ENCODE assay signal across 14 mouse cellular contexts in the genomic region with DNA sequence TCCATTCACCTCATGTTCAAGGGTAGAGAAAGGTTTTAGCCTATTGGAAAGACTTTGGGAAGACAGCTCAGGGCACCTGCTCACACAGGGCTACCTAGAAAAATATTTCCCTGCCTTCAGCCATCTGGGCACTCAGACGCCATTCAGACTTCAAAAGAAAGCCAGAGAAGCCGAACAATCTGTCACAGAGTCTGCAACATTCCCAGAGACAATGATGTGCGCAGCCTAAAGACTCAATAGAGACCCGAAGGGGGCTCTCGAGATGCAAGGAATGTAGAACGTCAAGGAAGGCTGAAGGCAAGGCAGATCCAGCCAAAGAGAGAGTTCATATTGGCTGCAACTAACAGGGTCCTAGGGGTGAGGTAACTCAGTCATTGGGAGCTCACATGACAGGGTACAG.
"Had no signal": no experiment of that assay in that cellular context is flagged by ENCODE, and none has a peak within 500 bp of the region (broad histone marks: within the 10 kb centered on the region; RNA-seq: fewer than 3 reads in every experiment).

No protein-coding gene starts in this region.

- H3K4me1 ChIP-seq: liver, embryonic 13.5 days; midbrain, embryonic 12.5 days; midbrain, embryonic 15.5 days; neural tube, embryonic 13.5 days; stomach, embryonic 15.5 days had no signal

- ATAC-seq: lung, postnatal 0 days; midbrain, embryonic 15.5 days had no signal

- H3K4me3 ChIP-seq: liver, embryonic 13.5 days; midbrain, embryonic 12.5 days; midbrain, embryonic 15.5 days; neural tube, embryonic 13.5 days; stomach, embryonic 15.5 days had no signal

- H3K9me3 ChIP-seq: liver, embryonic 13.5 days; midbrain, embryonic 12.5 days; midbrain, embryonic 15.5 days; neural tube, embryonic 13.5 days; stomach, embryonic 15.5 days had no signal

- H3K36me3 ChIP-seq: liver, embryonic 13.5 days; midbrain, embryonic 12.5 days; midbrain, embryonic 15.5 days; neural tube, embryonic 13.5 days; stomach, embryonic 15.5 days had no signal

- DNase-seq: kidney, adult 2 months; kidney, postnatal 25 days; liver, embryonic 13.5 days; lung, embryonic 14.5 days; retina, postnatal 1 day; spleen, adult 18-20 months; thymus, postnatal 25 days had no signal

- H3K9ac ChIP-seq: liver, embryonic 13.5 days; lung, embryonic 14.5 days; midbrain, embryonic 12.5 days; midbrain, embryonic 15.5 days; neural tube, embryonic 13.5 days; stomach, embryonic 15.5 days had no signal

- H3K4me2 ChIP-seq: liver, embryonic 13.5 days; lung, embryonic 14.5 days; midbrain, embryonic 12.5 days; midbrain, embryonic 15.5 days; neural tube, embryonic 13.5 days; stomach, embryonic 15.5 days had no signal

- H3K27ac ChIP-seq: kidney, postnatal 0 days; liver, embryonic 13.5 days; macrophage; midbrain, embryonic 12.5 days; midbrain, embryonic 15.5 days; neural tube, embryonic 13.5 days; stomach, embryonic 15.5 days had no signal

- H3K27me3 ChIP-seq: liver, embryonic 13.5 days; midbrain, embryonic 12.5 days; midbrain, embryonic 15.5 days; neural tube, embryonic 13.5 days; stomach, embryonic 15.5 days had no signal
